Mouse (Mus musculus): ENCODE measurements around the gene Gpr152. TPM values are rescaled to one million over a fixed set of nuclear protein-coding genes. Genes with fewer than 3 reads are reported as not detected.

The Gpr152 gene
- polyA plus RNA-seq, 1 experiment from 2014 or later: not detected

- no peaks in the 10 kb centered on the region for H3K27me3 ChIP-seq (ENCODE audit: control insufficient read depth, insufficient read depth, low read length)
- peaks cover 34% of the 10 kb centered on the region for H3K36me3 ChIP-seq (ENCODE audit: control insufficient read depth, insufficient read depth, low read length)
- WGBS: 80% methylated on average over 6 of the region's 6 CpGs
- no peak overlapping the region for H3K4me2 ChIP-seq (replicated peaks; ENCODE audit: low read depth)
- ATAC-seq (ENCODE audit: low FRiP score, low TSS enrichment) (no peak), DNase-seq (ENCODE audit: low spot score) (no peak)
- no peak for TF ChIP-seq CTCF (IDR thresholded peaks at IDR 0.05; ENCODE audit: low read depth)
- TF ChIP-seq EP300 (optimal IDR thresholded peaks at IDR 0.05): no peak
- no peak overlapping the region for H3K9ac ChIP-seq (ENCODE audit: low read length)
- no peaks in the 10 kb centered on the region for H3K9me3 ChIP-seq (ENCODE audit: control insufficient read depth, low read length)
- H3K4me3 ChIP-seq (ENCODE audit: low read depth, low read length): no peak overlapping the region
- no peaks in the 10 kb centered on the region for H3K4me1 ChIP-seq (replicated peaks; ENCODE audit: control insufficient read depth, insufficient read depth)
- H3K27ac ChIP-seq (replicated peaks): no peak overlapping the region
Measured at GRCm38 (mm10) chr19:4155223-4156072, 15.9 kb downstream of the Gpr152 start.

- Histone ChIP-seq H3K4me1 (replicated peaks; ENCODE audit: control insufficient read depth, insufficient read depth) (no peaks in the 10 kb centered on the region), H3K36me3 (ENCODE audit: control insufficient read depth, insufficient read depth, low read length) (peaks cover 30% of the 10 kb centered on the region), H3K27me3 (ENCODE audit: control insufficient read depth, insufficient read depth, low read length) (no peaks in the 10 kb centered on the region), H3K9me3 (ENCODE audit: control insufficient read depth, low read length) (no peaks in the 10 kb centered on the region), H3K9ac (ENCODE audit: low read length) (no peak overlapping the region), H3K27ac (replicated peaks) (no peak overlapping the region), H3K4me2 (replicated peaks; ENCODE audit: low read depth) (no peak overlapping the region), H3K4me3 (ENCODE audit: low read depth, low read length) (no peak overlapping the region)
- DNase-seq (ENCODE audit: low spot score) (no peak), ATAC-seq (ENCODE audit: low FRiP score, low TSS enrichment) (no peak)
- 71% methylated on average over 20 of the region's 20 CpGs for WGBS
- TF ChIP-seq EP300 (optimal IDR thresholded peaks at IDR 0.05) (no peak), CTCF (IDR thresholded peaks at IDR 0.05; ENCODE audit: low read depth) (no peak)
Measured at GRCm38 (mm10) chr19:4156073-4156579, 16.5 kb downstream of the Gpr152 start.

- Histone ChIP-seq H3K4me1 (replicated peaks; ENCODE audit: control insufficient read depth, insufficient read depth) (no peaks in the 10 kb centered on the region), H3K27ac (replicated peaks) (no peak overlapping the region), H3K27me3 (ENCODE audit: control insufficient read depth, insufficient read depth, low read length) (no peaks in the 10 kb centered on the region), H3K36me3 (ENCODE audit: control insufficient read depth, insufficient read depth, low read length) (peaks cover 33% of the 10 kb centered on the region), H3K9me3 (ENCODE audit: control insufficient read depth, low read length) (no peaks in the 10 kb centered on the region), H3K9ac (ENCODE audit: low read length) (no peak overlapping the region), H3K4me3 (ENCODE audit: low read depth, low read length) (no peak overlapping the region), H3K4me2 (replicated peaks; ENCODE audit: low read depth) (no peak overlapping the region)
- TF ChIP-seq CTCF (IDR thresholded peaks at IDR 0.05; ENCODE audit: low read depth): no peak
- TF ChIP-seq EP300 (optimal IDR thresholded peaks at IDR 0.05): no peak
- no peak for DNase-seq (ENCODE audit: low spot score)
- no peak for ATAC-seq (ENCODE audit: low FRiP score, low TSS enrichment)
- WGBS: 90% methylated on average over 12 of the region's 12 CpGs
Measured at GRCm38 (mm10) chr19:4156771-4157170, 17.2 kb downstream of the Gpr152 start.

GRCm38 (mm10) chr19:4159049-4159448 is 19.5 kb downstream of the Gpr152 start:
- Histone ChIP-seq H3K36me3 (ENCODE audit: control insufficient read depth, insufficient read depth, low read length) (peaks cover 27% of the 10 kb centered on the region), H3K4me1 (replicated peaks; ENCODE audit: control insufficient read depth, insufficient read depth) (no peaks in the 10 kb centered on the region), H3K4me3 (ENCODE audit: low read depth, low read length) (no peak overlapping the region), H3K27ac (replicated peaks) (no peak overlapping the region), H3K9me3 (ENCODE audit: control insufficient read depth, low read length) (no peaks in the 10 kb centered on the region), H3K4me2 (replicated peaks; ENCODE audit: low read depth) (no peak overlapping the region), H3K27me3 (ENCODE audit: control insufficient read depth, insufficient read depth, low read length) (no peaks in the 10 kb centered on the region), H3K9ac (ENCODE audit: low read length) (no peak overlapping the region)
- TF ChIP-seq CTCF (IDR thresholded peaks at IDR 0.05; ENCODE audit: low read depth) (no peak), EP300 (optimal IDR thresholded peaks at IDR 0.05) (no peak)
- 95% methylated on average over 8 of the region's 8 CpGs for WGBS
- DNase-seq (ENCODE audit: low spot score): no peak
- no peak for ATAC-seq (ENCODE audit: low FRiP score, low TSS enrichment)

GRCm38 (mm10) chr19:4162646-4163542 is 23.3 kb downstream of the Gpr152 start, which contains the start of gene Rps6kb2:
Rps6kb2 (minus strand) TSS chr19:4163354.
- Histone ChIP-seq H3K4me2 (replicated peaks; ENCODE audit: low read depth) (peak within 1 kb of the TSS; percentile 95), H3K9ac (ENCODE audit: low read length) (peak within 1 kb of the TSS; percentile 80), H3K9me3 (ENCODE audit: control insufficient read depth, low read length) (no peaks in the 10 kb centered on the region), H3K4me3 (ENCODE audit: low read depth, low read length) (peak within 1 kb of the TSS; percentile 70), H3K36me3 (ENCODE audit: control insufficient read depth, insufficient read depth, low read length) (peaks cover 19% of the 10 kb centered on the region), H3K4me1 (replicated peaks; ENCODE audit: control insufficient read depth, insufficient read depth) (no peaks in the 10 kb centered on the region), H3K27ac (replicated peaks) (0 out of 2 replicates have a peak within 1 kb of the TSS, but pooled peaks have one; percentile 40), H3K27me3 (ENCODE audit: control insufficient read depth, insufficient read depth, low read length) (no peaks in the 10 kb centered on the region)
- DNase-seq (ENCODE audit: low spot score) (peak; percentile 95), ATAC-seq (ENCODE audit: low FRiP score, low TSS enrichment) (peak; percentile 86)
- TF ChIP-seq CTCF (IDR thresholded peaks at IDR 0.05; ENCODE audit: low read depth): no peak
- no peak for TF ChIP-seq EP300 (optimal IDR thresholded peaks at IDR 0.05)
- 7% methylated on average over 41 of the region's 42 CpGs for WGBS
